Mouse (Mus musculus): ENCODE data around the gene Pdia5. TPM values are rescaled to one million over a fixed set of nuclear protein-coding genes. Genes with fewer than 3 reads are reported as not detected.

The Pdia5 gene
- polyA plus RNA-seq, 1 experiment, result 11.3 TPM

DNA sequence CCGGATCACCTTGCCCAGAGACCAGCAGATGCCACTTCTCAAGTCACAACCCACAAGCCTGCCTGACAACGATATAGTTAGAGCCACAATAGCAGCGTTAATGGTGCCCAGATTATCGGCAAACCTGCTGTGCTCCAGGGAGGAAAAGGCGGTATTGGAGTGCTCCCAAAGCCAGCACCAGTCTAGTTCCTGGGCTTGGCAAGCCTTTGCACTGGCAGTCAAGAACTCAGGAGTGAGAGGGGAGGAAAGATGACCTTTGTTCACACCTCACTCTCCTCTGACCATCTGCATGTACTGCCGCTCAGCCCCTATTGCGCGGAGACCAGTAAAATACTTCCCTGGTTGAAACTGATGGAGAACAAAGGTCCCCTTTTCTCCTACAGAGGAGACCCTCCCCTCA lies 19.7 kb downstream of the Pdia5 start:
- no peak for DNase-seq
- Histone ChIP-seq H3K4me1 (ENCODE audit: control insufficient read depth, insufficient read depth, low read length) (no peaks in the 10 kb centered on the region), H3K4me3 (replicated peaks; ENCODE audit: extremely low read depth, low read depth, low read length) (no peak overlapping the region)
- TF ChIP-seq POLR2A (IDR thresholded peaks at IDR 0.05; ENCODE audit: borderline replicate concordance, extremely low read depth, low read depth, low read length) (no peak), CTCF (IDR thresholded peaks at IDR 0.05; ENCODE audit: insufficient read depth, low read length) (no peak)
- WGBS, result 74% methylated on average over 8 of the region's 8 CpGs

DNA sequence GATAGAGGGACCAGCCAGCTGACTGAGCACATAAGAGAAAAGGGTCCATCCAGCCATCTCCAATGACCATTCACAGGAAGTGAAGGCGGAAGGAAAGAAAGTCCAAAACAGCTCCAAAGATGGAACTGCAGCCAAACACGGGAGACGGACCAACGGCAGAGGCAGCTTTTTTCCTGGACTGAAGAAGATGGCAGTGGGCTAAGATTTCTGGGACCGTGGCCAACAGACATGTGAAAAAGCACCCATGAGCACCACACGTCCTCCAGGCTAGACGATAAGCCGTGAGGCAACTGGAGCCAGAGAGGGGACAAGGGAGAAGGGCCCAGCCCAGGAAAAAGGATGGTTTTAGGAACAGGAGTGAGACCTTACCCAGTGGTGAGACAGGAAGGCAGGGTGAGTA lies 20.6 kb downstream of the Pdia5 start:
- DNase-seq, result no peak
- no peaks in the 10 kb centered on the region for H3K4me1 ChIP-seq (ENCODE audit: control insufficient read depth, insufficient read depth, low read length)
- 43% methylated on average over 8 of the region's 8 CpGs for WGBS
- H3K4me3 ChIP-seq (replicated peaks; ENCODE audit: extremely low read depth, low read depth, low read length), result no peak overlapping the region
- TF ChIP-seq CTCF (IDR thresholded peaks at IDR 0.05; ENCODE audit: insufficient read depth, low read length) (no peak), POLR2A (IDR thresholded peaks at IDR 0.05; ENCODE audit: borderline replicate concordance, extremely low read depth, low read depth, low read length) (no peak)

DNA sequence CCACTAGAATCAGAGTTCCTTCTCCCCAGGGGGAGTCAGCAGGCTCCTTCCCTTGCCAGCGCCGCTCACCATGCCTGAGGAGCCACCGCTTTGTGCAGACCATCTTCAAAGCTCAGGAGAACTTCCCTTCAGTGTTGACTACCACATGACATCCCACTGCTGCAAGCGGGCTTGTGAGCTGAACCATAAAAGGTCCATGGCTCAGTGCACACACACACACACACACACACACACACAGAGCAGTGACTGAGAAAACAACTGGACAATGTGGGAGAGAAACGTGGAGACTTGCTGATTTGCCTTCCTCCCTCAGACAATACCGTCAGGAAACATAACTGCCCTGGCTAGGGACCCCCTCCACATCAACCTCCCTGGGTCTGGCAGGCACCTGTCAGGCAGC lies 21.7 kb downstream of the Pdia5 start:
- 78% methylated on average over 6 of the region's 6 CpGs for WGBS
- no peak for DNase-seq
- Histone ChIP-seq H3K4me1 (ENCODE audit: control insufficient read depth, insufficient read depth, low read length) (no peaks in the 10 kb centered on the region), H3K4me3 (replicated peaks; ENCODE audit: extremely low read depth, low read depth, low read length) (no peak overlapping the region)
- TF ChIP-seq POLR2A (IDR thresholded peaks at IDR 0.05; ENCODE audit: borderline replicate concordance, extremely low read depth, low read depth, low read length), result no peak
- TF ChIP-seq CTCF (IDR thresholded peaks at IDR 0.05; ENCODE audit: insufficient read depth, low read length), result no peak

DNA sequence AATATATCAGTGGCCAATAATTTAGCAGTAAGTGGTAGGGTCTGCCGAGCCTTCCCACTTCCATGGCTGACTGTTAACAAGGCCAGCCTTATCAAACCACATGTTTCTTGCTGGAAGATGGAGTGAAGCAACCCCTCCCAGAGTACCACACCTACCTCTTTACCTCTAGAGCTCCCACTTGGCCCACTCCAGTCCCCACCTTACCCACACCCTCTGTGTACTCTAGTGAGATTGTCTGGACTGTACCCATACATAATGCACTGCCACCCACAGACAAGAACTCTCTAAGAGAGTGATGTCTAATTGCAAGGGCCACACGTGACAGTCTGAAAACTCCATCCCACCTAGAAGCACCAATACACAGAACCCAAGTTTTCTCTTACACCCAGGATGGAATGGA lies 23.6 kb downstream of the Pdia5 start:
- no peak overlapping the region for H3K4me3 ChIP-seq (replicated peaks; ENCODE audit: extremely low read depth, low read depth, low read length)
- H3K4me1 ChIP-seq (ENCODE audit: control insufficient read depth, insufficient read depth, low read length), result no peaks in the 10 kb centered on the region
- no peak for DNase-seq
- TF ChIP-seq POLR2A (IDR thresholded peaks at IDR 0.05; ENCODE audit: borderline replicate concordance, extremely low read depth, low read depth, low read length) (no peak), CTCF (IDR thresholded peaks at IDR 0.05; ENCODE audit: insufficient read depth, low read length) (no peak)
- 68% methylated on average over 2 of the region's 2 CpGs for WGBS

DNA sequence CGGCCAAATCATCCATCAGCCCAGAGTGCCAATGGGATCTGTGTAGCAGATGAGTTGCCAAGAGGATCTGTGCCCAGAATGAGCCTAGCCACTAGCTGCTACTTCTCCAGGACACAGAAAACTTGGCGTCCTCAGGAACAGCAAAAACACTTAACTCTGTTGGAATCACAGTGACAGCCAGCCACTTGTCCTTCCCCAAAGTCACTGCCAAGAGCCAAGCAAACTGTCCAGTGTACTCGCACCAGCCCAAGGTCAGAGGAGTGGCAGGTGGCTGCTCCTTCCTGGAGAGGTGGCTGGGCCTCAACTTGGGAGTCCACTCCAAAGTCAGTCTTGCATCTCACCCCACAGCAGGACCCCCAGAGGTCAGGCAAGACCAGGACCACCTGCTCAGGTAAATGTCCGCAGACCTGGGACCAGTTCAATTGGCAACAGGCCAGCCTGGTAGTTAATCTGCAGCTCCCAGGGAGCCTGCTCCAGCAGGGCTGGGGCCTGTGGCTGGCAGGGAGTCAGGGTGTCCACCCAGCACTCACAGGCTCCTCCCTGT lies 24.8 kb downstream of the Pdia5 start:
- no peak overlapping the region for H3K4me3 ChIP-seq (replicated peaks; ENCODE audit: extremely low read depth, low read depth, low read length)
- WGBS, result 66% methylated on average over 4 of the region's 4 CpGs
- TF ChIP-seq CTCF (IDR thresholded peaks at IDR 0.05; ENCODE audit: insufficient read depth, low read length) (no peak), POLR2A (IDR thresholded peaks at IDR 0.05; ENCODE audit: borderline replicate concordance, extremely low read depth, low read depth, low read length) (no peak)
- no peak for DNase-seq
- H3K4me1 ChIP-seq (ENCODE audit: control insufficient read depth, insufficient read depth, low read length), result no peaks in the 10 kb centered on the region

DNA sequence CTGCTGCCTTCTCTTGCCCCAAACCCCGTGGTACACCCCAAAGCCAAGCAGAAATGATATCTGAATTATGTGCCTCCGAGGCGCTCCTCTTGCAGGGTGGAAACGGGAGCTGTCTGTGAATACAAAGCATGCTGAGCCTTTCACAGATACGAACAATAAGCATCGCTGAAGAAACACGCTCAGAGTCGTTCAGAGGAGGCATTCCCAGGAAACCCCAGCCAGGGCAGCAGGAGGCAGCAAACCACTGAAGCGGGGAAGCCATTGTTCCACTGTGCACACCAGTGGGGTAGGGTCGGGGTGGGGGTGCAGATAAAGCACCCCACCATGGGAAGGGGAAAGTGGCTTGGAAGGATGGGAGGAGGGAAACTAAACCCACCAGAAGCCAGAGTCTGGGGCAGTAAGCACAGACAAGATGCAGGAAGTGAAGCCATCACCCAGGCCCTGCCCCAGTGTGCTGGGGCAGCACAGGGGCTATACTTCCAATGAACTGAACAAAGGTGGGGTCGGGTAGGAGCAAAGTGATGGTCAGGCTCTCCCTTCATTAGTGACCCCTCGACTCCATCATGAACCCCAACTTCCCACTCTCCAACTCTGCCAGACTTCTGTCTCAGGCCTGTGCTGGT lies 25.9 kb downstream of the Pdia5 start:
- Histone ChIP-seq H3K4me1 (ENCODE audit: control insufficient read depth, insufficient read depth, low read length) (no peaks in the 10 kb centered on the region), H3K4me3 (replicated peaks; ENCODE audit: extremely low read depth, low read depth, low read length) (no peak overlapping the region)
- no peak for TF ChIP-seq POLR2A (IDR thresholded peaks at IDR 0.05; ENCODE audit: borderline replicate concordance, extremely low read depth, low read depth, low read length)
- no peak for TF ChIP-seq CTCF (IDR thresholded peaks at IDR 0.05; ENCODE audit: insufficient read depth, low read length)
- WGBS, result 88% methylated on average over 12 of the region's 12 CpGs
- no peak for DNase-seq

DNA sequence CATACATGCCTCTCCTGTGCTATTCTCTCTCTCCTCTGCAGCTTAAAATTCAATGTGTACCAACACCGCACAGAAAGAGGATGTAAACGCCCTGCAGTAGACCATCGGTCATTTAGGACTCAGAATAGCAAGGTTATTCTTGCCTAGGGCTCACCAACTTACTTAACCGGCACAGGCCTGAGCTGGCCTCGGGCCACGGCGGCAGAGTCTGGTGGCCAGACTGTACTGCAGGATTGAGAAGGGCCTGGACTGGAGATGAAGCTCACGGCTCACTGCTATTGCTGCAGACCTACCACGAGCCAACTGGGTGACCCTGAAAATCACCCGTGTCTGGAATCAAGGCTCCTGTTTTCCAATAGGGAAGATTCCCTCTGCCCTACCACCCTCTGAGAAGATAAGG lies 27.0 kb downstream of the Pdia5 start:
- TF ChIP-seq POLR2A (IDR thresholded peaks at IDR 0.05; ENCODE audit: borderline replicate concordance, extremely low read depth, low read depth, low read length) (no peak), CTCF (IDR thresholded peaks at IDR 0.05; ENCODE audit: insufficient read depth, low read length) (no peak)
- no peak for DNase-seq
- Histone ChIP-seq H3K4me1 (ENCODE audit: control insufficient read depth, insufficient read depth, low read length) (no peaks in the 10 kb centered on the region), H3K4me3 (replicated peaks; ENCODE audit: extremely low read depth, low read depth, low read length) (no peak overlapping the region)
- WGBS, result 95% methylated on average over 10 of the region's 10 CpGs

DNA sequence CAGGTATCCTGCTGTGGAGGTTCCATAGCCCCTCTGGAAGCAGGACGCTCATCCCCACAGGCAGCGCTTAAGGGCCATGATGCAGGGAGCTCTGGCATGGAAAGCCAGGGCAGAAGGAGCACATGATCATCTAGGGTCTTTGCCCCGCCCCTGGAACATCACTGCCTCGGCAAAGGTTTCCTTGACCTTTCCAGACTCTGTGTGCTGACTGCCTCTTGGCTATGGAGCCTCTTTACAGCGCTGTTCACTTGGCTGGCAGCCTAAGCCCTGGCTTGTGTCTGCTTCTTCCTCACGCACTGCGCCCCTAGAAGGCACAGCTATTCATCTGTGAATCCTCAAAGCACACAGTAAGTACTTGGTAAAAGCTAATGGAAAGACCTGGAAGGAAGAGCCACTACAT lies 27.7 kb downstream of the Pdia5 start:
- no peak for DNase-seq
- TF ChIP-seq CTCF (IDR thresholded peaks at IDR 0.05; ENCODE audit: insufficient read depth, low read length) (no peak), POLR2A (IDR thresholded peaks at IDR 0.05; ENCODE audit: borderline replicate concordance, extremely low read depth, low read depth, low read length) (no peak)
- WGBS, result 82% methylated on average over 7 of the region's 7 CpGs
- H3K4me1 ChIP-seq (ENCODE audit: control insufficient read depth, insufficient read depth, low read length), result no peaks in the 10 kb centered on the region
- H3K4me3 ChIP-seq (replicated peaks; ENCODE audit: extremely low read depth, low read depth, low read length), result no peak overlapping the region

DNA sequence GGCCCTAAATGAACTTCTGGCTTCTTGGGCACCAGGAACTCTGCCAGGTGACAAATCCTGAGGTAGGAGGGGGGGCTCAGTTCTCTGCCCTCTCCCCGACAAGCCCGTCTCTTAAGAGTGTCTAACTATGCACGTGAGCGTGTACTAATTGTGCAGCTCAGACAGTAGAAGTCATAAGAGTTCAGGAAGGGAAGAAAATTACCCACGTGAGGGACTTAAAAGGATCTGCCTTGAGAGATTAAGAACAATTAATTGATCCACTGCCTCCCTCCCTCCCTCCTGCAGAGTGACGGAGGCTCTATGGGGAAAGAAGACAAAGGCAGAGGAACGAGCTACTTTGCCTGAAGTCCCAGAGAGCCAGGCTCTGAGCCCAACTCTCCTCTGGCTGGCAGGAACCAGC lies 31.1 kb downstream of the Pdia5 start:
- no peak overlapping the region for H3K4me3 ChIP-seq (replicated peaks; ENCODE audit: extremely low read depth, low read depth, low read length)
- no peak for TF ChIP-seq POLR2A (IDR thresholded peaks at IDR 0.05; ENCODE audit: borderline replicate concordance, extremely low read depth, low read depth, low read length)
- no peak for TF ChIP-seq CTCF (IDR thresholded peaks at IDR 0.05; ENCODE audit: insufficient read depth, low read length)
- no peak for DNase-seq
- 86% methylated on average over 7 of the region's 7 CpGs for WGBS
- no peaks in the 10 kb centered on the region for H3K4me1 ChIP-seq (ENCODE audit: control insufficient read depth, insufficient read depth, low read length)

DNA sequence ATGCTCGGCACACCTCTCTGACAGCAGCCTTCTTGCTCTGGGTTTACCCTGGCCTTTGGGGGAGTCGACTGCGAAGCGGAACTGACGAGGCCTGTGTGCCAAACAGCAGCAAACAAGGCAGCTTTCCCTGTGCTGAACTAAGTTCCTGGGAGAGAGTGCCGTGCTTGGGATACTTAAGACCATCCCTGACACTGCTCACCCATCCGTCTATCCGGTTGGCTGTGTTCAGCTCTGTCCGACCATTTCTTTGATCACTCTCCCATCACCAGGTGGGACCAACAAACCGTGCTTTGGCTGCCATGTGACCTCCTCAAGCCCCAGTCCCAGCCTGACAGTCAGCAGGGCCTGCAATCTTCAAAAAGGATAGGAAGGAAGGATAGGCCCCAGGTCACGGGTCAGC lies 32.4 kb downstream of the Pdia5 start:
- H3K4me1 ChIP-seq (ENCODE audit: control insufficient read depth, insufficient read depth, low read length), result no peaks in the 10 kb centered on the region
- H3K4me3 ChIP-seq (replicated peaks; ENCODE audit: extremely low read depth, low read depth, low read length), result no peak overlapping the region
- WGBS, result 91% methylated on average over 11 of the region's 11 CpGs
- DNase-seq, result no peak
- TF ChIP-seq POLR2A (IDR thresholded peaks at IDR 0.05; ENCODE audit: borderline replicate concordance, extremely low read depth, low read depth, low read length) (no peak), CTCF (IDR thresholded peaks at IDR 0.05; ENCODE audit: insufficient read depth, low read length) (no peak)
